Mouse (Mus musculus): Measurements from ENCODE around the gene Copa. TPM values are rescaled to one million over a fixed set of nuclear protein-coding genes. Genes with fewer than 3 reads are reported as not detected.

Gene Copa
- total and polyA plus RNA-seq, 3 experiments: 81.2 to 118 (median 92.3) TPM

- no peak for DNase-seq (ENCODE audit: low read depth, low spot score)
- H3K79me2 ChIP-seq (ENCODE audit: control insufficient read depth, insufficient read depth, low read length, poor library complexity): no peaks in the 10 kb centered on the region
- no peak for TF ChIP-seq MAFK (IDR thresholded peaks at IDR 0.05; ENCODE audit: borderline replicate concordance, low read depth, low read length)
- TF ChIP-seq ELF1 (IDR thresholded peaks at IDR 0.05; ENCODE audit: low read depth, low read length): no peak
- no peak for TF ChIP-seq USF2 (IDR thresholded peaks at IDR 0.05; ENCODE audit: borderline replicate concordance in 1 of 2, insufficient read depth in 1 of 2, low read depth in 1 of 2, low read length in 2 of 2)
- TF ChIP-seq NELFE (IDR thresholded peaks at IDR 0.05; ENCODE audit: low read depth, low read length): no peak
- no peak for TF ChIP-seq CHD1 (IDR thresholded peaks at IDR 0.05; ENCODE audit: low read depth, low read length)
- no peak for TF ChIP-seq MEF2A (IDR thresholded peaks at IDR 0.05; ENCODE audit: extremely low read depth, insufficient replicate concordance, low read depth, low read length, poor library complexity, severe bottlenecking)
- TF ChIP-seq MYB (IDR thresholded peaks at IDR 0.05; ENCODE audit: low read depth, low read length): no peak
- no peak for TF ChIP-seq ZMIZ1 (IDR thresholded peaks at IDR 0.05; ENCODE audit: low read depth, low read length)
- no peak for TF ChIP-seq KAT2A (conservative IDR thresholded peaks at IDR 0.05; ENCODE audit: low read depth, low read length)
- no peak for TF ChIP-seq JUND (IDR thresholded peaks at IDR 0.05; ENCODE audit: low read depth, low read length)
- no peak for TF ChIP-seq MAZ (IDR thresholded peaks at IDR 0.05; ENCODE audit: low read depth, low read length)
- no peaks in the 10 kb centered on the region for H3K9me3 ChIP-seq (replicated peaks; ENCODE audit: insufficient read depth, low read length)
- H3K27me3 ChIP-seq (ENCODE audit: control insufficient read depth in 1 of 2, insufficient read depth in 2 of 2, low read length in 2 of 2): no peaks in the 10 kb centered on the region
- H3K9ac ChIP-seq (ENCODE audit: control insufficient read depth, low read depth, low read length, poor library complexity, severe bottlenecking): no peak overlapping the region
- H3K4me1 ChIP-seq (ENCODE audit: control insufficient read depth in 1 of 2, insufficient read depth in 2 of 2, low read length in 2 of 2): no peaks in the 10 kb centered on the region
- peaks cover 0 to 2% of the 10 kb centered on the region in 2 experiments; a peak in 3 of 4 replicates for H3K36me3 ChIP-seq (ENCODE audit: control insufficient read depth in 1 of 2, insufficient read depth in 2 of 2, low read length in 2 of 2)
- no peak overlapping the region for H3K27ac ChIP-seq (ENCODE audit: control insufficient read depth, low read depth, low read length)
- no peak overlapping the region for H3K4me3 ChIP-seq (ENCODE audit: control insufficient read depth in 1 of 2, insufficient read depth in 1 of 2, low read depth in 2 of 2, low read length in 2 of 2)
Measured at GRCm38 (mm10) chr1:172063291-172064023, 18.9 kb upstream of the Copa start.

GRCm38 (mm10) chr1:172064613-172065141 lies 17.7 kb upstream of the Copa start:
- no peaks in the 10 kb centered on the region for H3K4me1 ChIP-seq (ENCODE audit: control insufficient read depth in 1 of 2, insufficient read depth in 2 of 2, low read length in 2 of 2)
- H3K27ac ChIP-seq (ENCODE audit: control insufficient read depth, low read depth, low read length): no peak overlapping the region
- no peaks in the 10 kb centered on the region for H3K27me3 ChIP-seq (ENCODE audit: control insufficient read depth in 1 of 2, insufficient read depth in 2 of 2, low read length in 2 of 2)
- no peak for DNase-seq (ENCODE audit: low read depth, low spot score)
- no peak overlapping the region for H3K9ac ChIP-seq (ENCODE audit: control insufficient read depth, low read depth, low read length, poor library complexity, severe bottlenecking)
- peaks cover 0 to 2% of the 10 kb centered on the region in 2 experiments; a peak in 3 of 4 replicates for H3K36me3 ChIP-seq (ENCODE audit: control insufficient read depth in 1 of 2, insufficient read depth in 2 of 2, low read length in 2 of 2)
- no peak overlapping the region for H3K4me3 ChIP-seq (ENCODE audit: control insufficient read depth in 1 of 2, insufficient read depth in 1 of 2, low read depth in 2 of 2, low read length in 2 of 2)
- TF ChIP-seq TBP (IDR thresholded peaks at IDR 0.05; ENCODE audit: low read depth, low read length) (no peak), ZC3H11A (IDR thresholded peaks at IDR 0.05; ENCODE audit: low read depth, low read length) (no peak), KAT2A (conservative IDR thresholded peaks at IDR 0.05; ENCODE audit: low read depth, low read length) (no peak), ETS1 (IDR thresholded peaks at IDR 0.05; ENCODE audit: low read depth, low read length) (no peak), TAL1 (IDR thresholded peaks at IDR 0.05; ENCODE audit: low read length) (no peak), MXI1 (IDR thresholded peaks at IDR 0.05; ENCODE audit: low read depth, low read length) (no peak), ZNF384 (IDR thresholded peaks at IDR 0.05; ENCODE audit: low read depth, low read length) (no peak), NELFE (IDR thresholded peaks at IDR 0.05; ENCODE audit: low read depth, low read length) (no peak), JUND (IDR thresholded peaks at IDR 0.05; ENCODE audit: low read depth, low read length) (no peak), E2F4 (IDR thresholded peaks at IDR 0.05; ENCODE audit: borderline replicate concordance, low read depth, low read length) (no peak)
- H3K9me3 ChIP-seq (replicated peaks; ENCODE audit: insufficient read depth, low read length): no peaks in the 10 kb centered on the region
- H3K79me2 ChIP-seq (ENCODE audit: control insufficient read depth, insufficient read depth, low read length, poor library complexity): no peaks in the 10 kb centered on the region
